Mouse (Mus musculus) cerebellum, adult 11-12 months (tissue): Measurements from ENCODE around the gene Atp8b4.
"Not testable (repeated sequence)": the region's sequence is repeated elsewhere in the genome, so short reads cannot be mapped to it uniquely, and the experiment has no call there.

Experiments used
- DNase-seq: peaks from one replicate; pipeline ENCODE4 v3.0.0; 2022

The Atp8b4 gene

DNA sequence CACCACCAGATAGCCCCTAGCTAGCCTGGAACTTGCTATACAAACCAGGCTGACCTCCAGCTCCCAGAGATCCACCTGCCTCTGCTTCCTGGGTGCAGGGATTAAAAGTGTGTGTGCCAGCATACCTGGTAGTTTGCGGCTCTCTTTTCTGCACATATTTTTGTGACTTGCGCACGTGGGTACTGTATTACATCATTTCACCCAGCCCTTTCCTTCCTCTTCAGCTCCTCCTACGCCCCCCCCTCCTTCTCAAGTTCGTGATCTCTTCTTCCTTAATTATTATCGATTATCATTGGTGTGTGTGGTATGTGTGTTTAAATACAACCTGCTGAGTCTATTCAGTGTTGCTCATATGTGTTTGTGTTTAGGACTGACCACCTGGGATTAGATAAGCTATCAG lies at the start of gene Atp8b4:
Gene Atp8b4, minus strand, starts transcription at position 154 of the 400 bp plus-strand sequence.
- no peak for DNase-seq

DNA sequence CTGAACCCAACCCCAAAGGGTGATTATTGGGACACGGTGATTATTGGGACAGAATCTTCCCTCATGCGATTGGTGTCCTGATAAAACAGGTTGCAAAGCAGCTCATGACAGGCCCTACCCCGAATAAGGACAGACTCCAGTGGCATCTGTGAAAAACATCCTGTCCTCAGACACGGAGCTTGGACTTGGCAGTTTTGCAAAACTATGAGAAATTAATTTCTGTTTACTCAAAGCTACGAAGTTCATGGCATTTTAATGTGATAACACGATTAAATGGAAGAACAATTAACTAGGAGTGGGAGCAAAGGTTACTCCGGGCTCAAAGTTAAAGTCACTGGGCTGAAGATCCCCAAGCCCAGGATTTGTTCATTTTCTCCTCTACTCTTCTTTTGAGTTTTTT lies 49.2 kb upstream of the Atp8b4 start:
- DNase-seq, result no peak

DNA sequence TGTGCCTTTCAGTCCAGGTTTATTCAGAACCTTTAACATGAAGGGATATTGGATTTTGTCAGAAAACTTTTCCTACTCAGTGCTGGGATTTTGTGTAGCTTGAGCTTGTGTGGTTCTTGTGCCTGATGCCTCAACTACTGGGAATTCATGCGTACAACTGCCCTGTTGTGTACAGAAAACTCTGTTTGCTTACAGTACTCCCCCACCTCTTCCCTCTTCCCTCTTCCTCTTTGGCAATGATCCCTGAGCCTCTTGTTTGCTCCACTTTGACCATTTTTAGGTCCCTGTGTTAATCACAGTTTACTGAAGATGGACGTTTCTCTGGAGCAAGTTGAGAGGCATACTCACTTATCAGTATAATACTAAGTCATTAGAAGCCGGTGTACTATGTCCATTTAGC lies 45.9 kb upstream of the Atp8b4 start:
- DNase-seq, result no peak

DNA sequence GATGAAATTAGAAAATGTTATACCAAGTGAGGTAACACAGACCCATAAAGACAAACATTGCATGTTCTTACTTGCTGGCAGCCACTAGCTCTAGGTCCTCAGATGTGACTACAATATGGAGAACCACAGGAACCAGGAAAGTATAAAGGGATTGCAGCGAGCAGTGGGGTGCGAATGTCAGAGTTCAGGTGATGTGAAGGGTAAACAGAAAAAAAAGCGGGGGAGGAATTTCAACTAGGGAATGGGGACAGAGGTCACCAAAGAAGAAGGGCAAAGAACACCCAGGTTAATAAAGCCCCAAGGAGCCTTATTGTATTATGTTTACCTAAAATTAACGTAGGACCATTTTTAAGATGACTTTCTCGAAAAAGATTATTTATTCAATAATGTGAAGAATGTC lies 44.8 kb upstream of the Atp8b4 start:
- DNase-seq, result no peak

DNA sequence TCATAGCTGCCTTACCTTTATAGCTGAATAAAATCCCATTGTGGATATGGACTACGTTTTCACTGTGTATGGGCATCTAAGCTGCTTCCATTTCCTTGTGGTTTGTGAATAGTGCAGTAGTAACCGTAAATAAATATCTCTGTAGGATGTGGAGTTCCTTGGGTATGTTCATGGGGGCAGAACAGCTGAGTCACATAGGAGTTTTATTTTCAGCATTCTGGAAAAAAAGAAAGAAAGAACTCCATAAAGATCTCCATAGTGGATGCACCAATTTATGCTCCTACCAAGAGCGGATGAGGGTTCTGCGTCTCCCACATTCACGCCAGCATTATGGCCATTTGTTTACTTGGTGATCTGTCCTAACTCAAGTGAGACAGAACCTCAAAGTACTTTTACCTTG lies 41.7 kb upstream of the Atp8b4 start:
- DNase-seq, result no peak

DNA sequence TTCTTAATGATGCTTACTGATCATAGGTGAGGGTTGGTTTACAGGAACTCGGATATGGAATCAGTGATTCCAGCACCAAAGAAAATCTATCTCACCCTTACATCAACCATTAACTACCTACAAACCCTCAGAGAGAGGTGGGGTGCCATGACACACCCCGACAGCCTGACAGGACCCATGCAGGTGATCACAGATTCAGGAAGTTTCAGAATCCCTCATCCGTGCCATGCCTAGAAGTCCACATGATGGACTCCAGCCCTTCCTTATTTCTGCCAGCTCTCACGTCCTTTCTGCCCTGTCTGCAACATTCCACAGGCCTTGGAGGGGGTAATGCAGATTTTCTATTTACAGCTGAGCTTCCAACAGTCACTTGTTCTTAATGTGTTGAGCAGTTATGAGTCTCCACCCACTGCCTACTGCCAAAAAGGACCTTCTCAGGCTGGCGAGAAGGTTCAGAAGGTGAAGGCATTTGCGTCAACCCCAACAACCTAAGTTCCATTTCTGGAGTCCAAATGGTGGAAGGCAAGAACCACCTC lies 40.0 kb upstream of the Atp8b4 start:
- no peak for DNase-seq

DNA sequence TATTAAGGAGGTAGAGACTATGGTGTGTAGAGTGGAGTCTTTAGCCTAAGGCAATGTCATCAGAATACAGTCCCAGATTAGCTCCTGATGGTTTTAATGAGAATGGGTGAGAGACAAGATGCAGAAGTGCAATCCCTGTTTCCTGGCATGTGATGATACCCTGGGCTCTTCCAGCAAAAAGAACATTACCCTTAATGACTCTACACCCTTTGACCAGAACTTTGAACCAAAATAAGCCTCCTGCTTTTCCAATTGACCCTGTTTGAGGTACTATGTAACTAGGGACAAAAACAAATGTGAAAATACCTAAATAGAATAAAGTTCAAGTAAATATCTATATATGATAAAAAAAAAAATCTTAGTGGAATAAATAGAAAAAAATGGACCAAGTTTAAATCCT lies 37.2 kb upstream of the Atp8b4 start:
- no peak for DNase-seq

DNA sequence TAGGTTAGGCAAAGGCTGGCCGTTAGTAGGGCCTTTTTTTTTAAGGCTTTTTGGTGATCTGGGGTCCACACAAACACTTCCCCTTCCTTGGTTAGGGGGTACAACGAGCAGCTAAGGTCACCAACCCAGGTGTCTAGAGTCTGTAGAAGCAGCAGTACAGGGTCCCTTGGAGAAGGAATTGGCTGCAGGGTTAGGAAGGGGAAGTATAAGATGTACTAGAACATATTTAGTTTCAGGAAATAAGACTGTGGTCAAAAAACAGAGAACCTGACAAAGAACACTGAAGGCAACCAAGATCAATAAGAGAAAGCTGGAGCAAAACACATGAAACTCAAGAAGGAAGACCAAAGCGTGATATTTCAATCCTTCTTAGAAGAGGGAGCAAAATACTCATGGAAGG lies 30.1 kb upstream of the Atp8b4 start:
- no peak for DNase-seq

DNA sequence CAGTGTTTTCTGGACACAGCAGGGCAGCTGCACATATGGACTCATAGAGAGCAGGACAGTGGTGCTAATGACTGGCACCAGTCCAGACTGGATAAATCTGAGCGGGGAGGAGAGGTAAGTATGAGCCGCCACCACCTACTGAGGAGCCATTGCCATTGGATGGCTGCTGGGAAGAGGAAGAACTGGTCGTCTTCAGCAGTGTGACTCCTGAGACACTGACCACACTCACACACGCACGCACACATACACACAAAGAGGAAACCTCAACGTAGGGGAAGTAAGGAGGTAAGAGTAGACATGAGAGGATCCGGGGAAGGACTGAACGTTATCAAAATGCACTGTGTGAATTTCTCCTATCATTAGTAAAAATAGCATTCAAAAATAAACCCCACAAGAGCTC lies 27.0 kb upstream of the Atp8b4 start:
- DNase-seq, result no peak

DNA sequence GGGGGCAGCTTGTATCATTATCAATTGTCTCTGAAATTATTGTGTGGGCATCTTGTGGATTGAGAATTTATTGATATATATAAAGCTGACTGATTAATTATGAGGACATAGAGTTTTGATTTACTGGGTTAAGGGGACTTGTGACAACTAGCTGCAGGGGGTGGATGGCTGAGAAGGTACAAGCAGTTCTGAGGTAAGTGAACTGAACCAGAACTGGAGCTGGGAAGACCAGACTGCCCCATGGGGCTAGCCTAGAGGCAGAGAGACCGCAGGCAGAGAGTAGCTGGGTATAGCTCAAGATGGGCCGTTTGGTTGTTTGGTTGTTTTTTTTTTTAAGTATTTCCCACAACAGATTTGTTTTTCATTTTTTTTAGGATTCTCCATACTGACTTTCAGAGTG lies 23.8 kb upstream of the Atp8b4 start:
- DNase-seq, result no peak

DNA sequence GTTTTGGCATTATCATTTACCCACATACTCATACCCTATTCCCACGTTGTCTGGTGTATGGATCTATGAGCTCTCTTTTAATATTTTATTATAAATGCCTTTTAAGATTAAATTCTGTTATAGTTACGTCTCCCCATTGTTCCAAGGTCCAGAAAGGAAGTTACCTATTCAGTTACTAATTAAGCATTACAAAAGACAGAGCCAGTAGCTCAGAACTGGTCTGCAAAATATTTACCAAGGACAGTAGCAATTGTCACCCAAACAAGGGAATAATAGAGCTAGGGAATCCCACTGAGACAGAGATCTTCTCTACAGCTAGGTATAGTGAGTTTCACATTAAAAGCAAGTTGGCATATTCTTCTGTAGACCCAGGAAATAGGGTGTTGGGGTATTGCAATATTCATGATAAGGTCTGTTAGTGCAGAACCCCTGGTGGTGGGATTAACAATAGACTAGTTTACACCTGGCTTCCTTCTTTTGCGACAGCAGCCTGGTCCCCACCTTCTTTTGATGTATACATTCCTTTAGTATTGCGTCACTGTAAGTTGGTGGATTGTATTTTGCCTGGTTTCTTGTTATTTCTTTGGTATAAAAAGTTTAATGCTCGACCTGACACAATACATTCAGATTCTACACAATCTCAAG lies 22.7 kb upstream of the Atp8b4 start:
- DNase-seq, result not testable (repeated sequence)

DNA sequence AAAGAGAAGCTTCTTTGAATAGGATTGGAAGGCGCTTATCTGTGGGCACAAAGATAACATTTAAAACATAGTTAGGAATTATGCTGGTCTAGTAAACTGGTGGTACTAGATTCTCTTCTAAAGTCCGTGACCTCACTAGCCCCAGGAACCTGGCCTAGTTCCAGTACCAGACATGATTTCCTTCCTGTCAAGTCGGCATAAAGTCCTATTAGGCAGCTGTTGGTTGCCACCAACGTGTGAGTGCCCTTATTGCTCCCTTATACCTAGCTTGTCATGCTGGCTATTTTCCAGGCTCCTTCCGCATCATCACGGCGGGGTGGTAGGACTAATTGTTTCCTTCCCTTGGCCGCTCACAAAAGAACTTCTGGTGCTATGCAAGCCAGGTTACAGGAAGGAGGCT lies 21.6 kb upstream of the Atp8b4 start:
- DNase-seq, result no peak

DNA sequence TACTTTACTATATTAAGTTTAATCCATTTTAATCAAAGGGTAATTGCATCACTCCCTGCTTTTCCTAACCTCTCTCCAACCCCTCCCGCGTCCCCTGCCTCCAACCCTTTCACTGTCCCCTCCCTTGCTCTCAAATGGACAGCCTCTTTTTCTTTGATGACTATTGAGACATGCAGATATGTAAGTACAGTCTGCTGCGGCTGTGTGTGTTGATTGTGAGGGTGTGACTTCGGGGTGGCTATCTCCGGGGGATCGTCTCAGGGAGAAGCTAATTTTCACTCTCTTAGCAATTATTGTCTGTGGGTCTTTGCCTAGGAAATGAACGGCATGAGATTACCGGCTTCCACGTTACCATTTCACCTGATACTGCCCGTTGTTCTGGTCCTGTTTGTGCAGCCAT lies 21.0 kb upstream of the Atp8b4 start:
- no peak for DNase-seq

DNA sequence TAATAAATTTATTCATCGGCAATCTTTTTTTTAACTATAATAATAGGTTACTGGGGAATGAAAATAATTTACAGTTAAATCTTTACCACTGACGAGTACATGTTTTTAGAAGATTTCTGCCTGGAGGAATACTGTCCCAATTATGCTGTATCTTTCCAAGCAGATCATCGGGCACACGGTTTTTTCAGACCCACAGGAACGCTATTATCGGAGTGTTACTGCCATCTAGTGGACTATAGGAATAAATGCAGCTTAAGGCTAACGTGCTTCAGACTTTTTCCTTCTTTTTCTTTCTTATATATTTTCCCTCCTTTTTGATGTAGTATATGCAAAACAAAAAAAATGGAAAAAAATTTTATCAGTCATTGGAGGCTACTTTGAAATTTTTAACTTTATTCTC lies 20.4 kb upstream of the Atp8b4 start:
- DNase-seq, result no peak

DNA sequence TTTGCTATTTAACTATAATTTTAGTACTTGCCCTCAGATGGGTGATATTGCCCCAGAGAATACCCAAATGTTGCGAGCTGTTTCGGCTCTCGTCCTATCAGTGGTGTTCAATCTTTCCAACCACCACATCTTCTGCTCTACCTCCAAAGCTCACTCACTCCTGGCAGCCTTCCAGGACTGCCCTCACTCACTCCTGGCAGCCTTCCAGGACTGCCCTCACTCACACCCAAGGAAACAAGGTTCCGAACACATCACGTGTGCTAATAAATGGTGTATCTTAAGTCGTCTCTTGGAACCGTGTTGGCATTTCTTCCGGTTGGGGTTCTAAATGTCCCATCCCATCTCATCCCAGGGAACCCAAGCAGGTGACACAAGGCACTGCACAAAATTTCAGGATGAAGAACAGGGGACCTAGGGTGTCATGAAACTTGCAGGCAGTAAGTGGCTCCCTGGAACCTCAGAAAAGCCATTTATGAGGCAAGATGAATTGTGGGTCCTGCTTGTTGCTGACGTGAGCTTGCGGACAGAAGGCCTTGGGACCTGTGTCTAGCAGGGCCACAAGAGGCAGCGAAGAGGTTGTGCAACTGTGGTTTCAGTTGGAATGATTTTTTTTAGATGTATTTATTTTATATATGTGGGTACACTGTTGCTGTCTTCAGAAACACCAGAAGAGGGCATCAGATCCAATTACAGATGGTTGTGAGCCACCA lies 19.6 kb upstream of the Atp8b4 start:
- DNase-seq, result no peak

DNA sequence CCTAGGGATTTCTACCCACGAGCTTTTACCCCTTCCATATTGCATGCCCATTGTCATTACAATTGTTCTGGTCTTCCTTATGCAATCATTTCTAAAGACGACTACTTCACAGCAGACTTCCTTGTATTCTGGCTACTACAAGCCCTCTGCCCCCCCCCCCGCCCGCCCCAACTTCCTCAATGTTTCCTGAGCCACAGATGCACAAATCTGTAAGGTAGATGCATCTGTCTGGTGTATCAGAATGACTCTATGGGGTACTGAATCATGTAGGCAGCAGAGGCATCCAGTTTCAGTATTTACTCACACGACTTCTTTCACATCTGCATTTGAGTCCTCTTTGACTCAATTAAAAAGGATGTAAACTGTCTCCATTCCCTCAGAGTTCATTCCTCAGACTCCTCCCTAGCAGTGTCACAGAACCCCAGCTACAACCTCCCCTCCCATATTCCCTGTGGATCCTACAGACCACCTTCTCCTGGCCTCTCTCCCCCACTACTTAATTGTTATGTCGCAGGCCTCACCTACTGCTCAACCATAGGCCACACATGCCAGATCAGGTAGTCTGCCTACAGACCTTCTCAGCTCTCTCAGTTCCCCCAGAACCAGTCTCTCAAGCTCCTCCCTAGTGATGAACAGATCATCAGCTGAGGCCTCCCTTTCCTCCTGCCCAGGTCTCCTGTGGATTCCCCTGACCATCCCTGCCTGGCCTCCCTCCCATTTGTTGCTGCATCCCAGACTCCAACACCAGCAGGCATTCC lies 14.8 kb upstream of the Atp8b4 start:
- no peak for DNase-seq

DNA sequence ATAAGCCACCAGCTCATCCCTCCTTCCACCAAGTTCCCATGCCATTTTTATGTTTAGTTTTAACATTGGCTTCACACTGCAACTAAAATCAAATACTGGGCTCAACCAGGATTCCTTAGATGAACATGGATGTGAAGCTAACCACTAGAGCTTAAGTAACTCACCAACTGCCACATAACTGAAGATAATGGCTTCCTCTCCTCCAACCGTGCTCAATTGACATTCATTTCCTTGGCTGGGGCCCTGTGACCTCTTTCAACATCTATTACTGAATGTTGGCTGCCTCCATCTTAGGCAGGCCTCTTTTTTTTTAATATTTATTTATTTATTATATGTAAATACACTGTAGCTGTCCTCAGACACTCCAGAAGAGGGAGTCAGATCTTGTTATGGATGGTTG lies 7.8 kb upstream of the Atp8b4 start:
- DNase-seq, result no peak

DNA sequence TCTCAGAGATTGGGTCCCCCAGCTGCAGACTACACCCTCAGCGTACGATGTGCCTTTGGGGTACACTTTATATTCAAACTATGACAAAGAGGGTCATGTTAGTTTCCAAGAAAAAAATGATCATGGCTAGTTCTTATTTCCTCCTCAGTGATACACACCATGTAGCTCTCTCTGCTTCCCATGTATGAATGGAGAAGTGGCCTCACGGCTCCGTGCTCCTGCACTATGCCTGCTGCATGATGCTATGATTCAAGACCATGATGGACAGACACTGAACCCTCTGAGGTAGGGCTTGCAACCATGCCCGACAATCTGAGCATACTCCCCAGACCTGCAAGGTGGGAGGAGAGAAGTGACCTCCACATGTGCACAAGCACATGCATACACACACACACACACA lies 7.0 kb upstream of the Atp8b4 start:
- no peak for DNase-seq

DNA sequence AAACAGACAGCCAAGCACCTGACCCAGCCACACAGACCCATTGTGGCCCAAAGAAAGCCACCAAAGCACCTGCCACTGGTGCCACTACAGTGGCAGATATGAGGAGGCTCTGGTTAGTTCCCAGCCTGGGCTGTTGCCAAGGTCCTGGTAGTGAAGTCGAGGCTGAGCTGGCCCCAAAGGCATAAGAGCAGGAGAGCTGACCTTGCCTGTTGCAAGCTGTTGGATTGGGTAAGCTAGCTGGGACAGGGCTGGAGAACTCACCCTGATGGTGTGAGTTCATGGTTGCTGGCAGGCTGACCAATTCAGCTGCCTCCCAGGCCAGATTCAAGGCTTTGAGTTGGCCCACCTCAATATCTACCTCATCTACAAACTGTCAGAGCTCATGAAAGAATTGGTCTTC lies 4.7 kb upstream of the Atp8b4 start:
- DNase-seq, result no peak

DNA sequence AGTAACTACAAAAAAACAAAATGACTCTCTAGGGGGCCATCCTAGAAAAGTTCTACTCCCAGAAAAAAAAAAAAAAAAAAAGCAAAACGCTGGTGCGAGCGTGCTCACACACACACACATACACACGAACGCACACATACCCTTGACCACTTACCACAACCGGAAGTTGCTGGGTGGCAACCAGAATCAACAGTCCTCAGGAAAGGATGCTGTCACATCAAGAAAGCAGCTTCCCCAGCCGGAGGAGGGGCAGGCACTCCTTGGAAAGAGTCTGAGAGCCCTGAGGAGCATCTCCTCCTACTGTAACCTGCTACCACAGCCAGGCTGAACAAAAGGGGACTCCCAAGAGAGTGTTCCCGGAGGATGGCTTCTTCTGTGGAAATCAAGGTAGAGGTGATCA lies 744 bp downstream of the Atp8b4 start:
- DNase-seq, result no peak

DNA sequence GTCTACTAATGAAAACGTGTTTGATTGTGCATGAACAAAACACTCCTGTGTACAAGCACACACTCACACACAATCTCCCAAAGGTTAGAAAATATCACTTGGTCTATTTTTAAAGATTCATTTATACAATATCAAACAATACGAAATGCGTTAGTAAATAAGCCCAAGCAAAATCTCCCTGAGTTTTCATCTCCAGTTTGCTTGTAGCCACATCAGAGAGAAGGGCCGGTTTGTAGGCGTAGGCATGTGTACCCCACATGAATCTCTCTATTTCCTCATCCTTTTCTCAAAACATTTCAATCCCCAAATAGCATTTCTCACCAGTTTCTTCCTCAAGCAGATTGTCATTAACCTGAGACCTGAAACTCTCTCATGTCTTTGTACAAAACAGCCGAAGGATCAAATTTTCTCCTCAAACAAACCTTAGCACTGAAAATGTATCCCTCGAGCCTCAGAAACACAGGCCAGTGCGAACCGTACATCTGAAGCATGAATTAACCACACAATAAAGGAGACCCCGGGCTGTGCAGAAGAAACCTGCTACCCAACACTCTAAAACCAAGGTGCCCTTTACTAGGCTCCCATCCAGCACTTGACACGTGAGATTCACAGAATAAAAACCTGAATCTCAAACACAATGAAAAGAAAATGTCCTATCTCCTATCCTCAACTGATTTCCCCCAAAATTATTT lies 1.6 kb downstream of the Atp8b4 start:
- no peak for DNase-seq

DNA sequence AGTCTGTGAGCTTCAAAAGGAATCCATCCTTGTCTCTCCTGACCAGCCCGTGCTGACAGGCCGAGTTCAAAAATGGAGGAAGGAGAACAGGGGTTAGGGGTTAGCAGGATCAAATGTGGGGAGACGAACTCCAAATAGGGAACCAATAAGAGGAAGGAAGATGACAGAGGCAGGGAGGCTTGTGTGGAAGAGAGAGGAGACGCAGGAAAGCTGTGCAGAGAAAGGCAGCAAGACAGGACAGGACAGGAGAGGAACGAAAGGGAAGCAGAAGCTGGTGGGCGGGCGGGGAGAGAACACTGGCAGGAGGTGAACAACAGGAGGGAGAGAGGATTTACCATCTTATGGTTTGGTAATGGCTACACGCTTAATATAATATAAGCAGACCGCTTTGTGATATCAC lies 3.6 kb downstream of the Atp8b4 start:
- DNase-seq, result no peak
